Mouse (Mus musculus) left cerebral cortex, adult 8-10 months (tissue): ENCODE measurements around the gene Klf7. TPM values are rescaled to one million over a fixed set of nuclear protein-coding genes. Genes with fewer than 3 reads are reported as not detected.
"Not testable (repeated sequence)": the region's sequence is repeated elsewhere in the genome, so short reads cannot be mapped to it uniquely, and the experiment has no call there.

Experiments
- DNase-seq, 2 experiments: peaks; one replicate each; pipeline ENCODE4 v3.0.0; 2022; ENCODE audit warnings: low spot score in 2 of 2
- total RNA-seq, 4 experiments: library from RNA; stranded (reverse); gene quantifications; 2 replicates each; pipeline ENCODE4 v1.2.4; 2022

Gene Klf7
- total RNA-seq, result 10 to 100 TPM; 38.9 to 48.5 (median 42.0) TPM

DNA sequence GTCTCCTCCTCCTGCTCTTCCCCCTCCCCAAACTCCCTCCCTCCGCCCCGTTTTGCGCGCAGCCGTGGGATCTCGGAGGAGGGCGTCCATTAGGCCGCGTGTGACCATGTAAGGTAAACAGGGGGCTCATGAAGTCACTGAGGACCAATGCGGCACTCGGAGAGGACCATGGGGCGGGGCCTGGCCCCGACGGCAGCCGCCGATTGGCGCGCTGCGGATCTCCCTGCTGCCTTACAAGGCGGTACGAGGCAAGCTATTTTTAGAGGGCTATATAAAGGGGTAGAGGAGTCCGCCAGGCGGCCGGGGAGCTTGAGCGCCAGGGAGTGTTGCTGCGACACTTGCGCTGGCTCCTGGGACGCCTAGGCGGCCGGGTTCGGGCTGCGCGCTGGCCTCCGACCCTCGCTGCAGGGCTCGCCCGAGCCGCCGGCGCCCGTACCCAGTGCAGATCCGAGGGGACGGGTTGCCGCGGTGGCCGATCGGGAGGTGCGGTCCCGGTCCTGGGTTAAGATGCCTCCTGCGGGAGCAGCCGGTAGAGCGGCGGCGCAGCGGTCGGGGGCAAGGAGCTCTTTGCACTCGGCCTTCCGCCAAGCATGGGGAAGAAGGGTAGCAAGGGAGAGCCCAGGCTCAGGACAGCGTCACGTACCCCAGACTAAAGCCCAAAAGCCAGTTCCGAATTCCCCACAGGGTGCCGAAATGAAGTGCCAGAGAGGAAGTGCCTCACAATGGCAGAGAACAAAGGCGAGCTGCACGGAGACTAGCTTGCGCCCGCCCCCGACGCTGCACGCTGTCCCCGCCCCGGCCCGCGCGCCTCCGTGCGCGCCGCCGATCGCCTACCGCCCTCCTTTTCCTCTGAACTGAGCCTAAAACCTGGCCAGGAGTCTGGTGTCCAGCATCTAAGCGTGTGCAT, at the start of gene Klf7:
Klf7 (minus strand) TSS at position 724 of the 907 bp plus-strand sequence.
- peak; percentile 98 to 100 for DNase-seq

DNA sequence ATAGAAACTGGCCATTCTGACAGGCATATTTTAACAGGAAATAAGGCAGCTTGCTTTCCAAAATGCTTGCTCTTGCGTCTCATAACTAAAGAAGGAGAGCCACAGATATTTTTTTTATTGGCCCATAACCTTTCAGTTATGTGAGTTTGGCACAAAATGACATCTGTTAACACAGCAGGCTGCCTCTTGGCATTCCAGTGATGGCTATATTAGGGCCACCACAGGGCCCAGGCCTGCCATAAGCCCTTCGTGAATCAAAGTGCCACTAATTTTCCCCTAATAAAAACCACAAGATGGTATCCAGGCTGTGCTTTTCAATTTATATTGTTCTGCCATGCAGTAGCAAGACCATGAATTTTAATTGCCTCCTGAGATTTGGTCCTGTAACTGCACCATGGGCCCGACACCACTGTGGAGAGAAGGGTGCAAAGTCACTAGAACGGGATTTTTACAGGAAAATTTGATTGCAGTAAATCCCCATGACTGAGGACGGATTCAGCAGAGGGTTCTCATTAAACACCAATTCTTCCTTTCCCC, 42.5 kb upstream of the Klf7 start:
- DNase-seq, result no peak

DNA sequence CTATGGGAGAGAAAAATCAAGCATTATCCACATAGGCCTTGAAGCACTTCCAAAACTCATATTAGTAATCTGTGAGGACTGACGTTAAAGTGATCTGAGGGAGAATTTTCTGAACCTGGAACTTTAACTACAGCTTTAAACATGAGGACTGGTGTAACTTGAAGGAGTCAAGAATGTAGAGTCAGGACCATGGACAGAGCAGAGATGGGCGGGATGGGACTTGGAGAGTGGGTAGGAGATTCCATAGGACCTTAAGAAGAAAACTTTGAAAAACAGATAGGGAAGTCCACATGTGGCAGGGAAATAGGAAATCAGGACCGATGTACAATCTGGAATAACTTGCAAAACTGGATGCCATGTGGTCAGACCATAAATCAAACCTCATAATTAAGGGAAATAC, 36.7 kb upstream of the Klf7 start:
- DNase-seq, result no peak

DNA sequence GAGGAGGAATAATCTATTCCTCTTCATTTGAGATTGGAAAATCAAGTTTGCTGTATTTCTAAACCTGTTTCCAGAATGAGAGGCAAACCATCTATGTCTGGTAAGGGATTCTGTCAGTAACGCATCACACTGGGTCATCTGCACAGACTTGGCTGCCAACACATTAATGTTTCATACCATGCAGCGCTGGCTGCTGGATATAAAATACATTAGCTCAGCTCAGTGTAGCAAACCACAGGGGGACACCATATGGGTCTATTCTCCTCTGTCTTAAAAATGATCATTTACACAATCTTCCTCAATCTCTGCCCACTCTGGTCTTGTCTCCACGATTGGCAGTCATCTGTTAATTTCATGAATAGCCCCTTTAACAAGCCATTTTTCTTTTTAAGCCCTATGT, 27.1 kb upstream of the Klf7 start:
- no peak for DNase-seq

DNA sequence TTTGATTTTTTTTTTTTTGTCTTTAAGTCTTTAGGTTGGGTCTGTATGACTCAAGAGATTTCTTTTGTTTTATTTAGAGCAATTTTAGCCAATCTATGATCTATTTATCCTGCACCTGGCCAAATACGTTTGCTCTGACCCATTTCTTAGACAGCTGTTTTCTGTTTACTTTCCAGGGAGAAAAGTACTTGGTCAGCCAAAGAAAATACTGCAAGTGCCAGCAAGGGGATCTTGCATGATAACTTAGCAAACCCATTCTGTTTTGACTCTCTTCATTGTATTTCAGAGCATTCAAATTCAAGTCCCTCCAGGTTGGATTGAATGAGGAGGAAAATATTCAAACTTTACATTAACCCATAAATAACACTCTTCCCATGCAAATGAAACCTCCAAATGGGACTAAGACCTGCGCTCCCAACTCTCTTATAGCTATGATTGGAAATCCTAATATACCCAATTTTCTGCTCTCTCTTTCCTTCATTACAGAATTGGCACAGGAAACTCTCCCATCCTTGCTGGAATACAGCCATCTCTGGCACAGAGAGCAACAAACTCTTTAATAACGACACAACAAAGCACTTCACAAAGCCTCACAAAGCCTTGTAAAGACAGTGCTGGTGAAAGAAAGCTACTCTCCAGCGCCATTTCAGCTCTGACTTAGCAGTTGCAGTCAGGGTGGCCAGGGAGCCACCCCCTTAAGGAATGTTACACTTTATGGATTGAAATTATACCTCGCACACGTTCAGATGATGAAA, 20.8 kb upstream of the Klf7 start:
- no peak for DNase-seq

DNA sequence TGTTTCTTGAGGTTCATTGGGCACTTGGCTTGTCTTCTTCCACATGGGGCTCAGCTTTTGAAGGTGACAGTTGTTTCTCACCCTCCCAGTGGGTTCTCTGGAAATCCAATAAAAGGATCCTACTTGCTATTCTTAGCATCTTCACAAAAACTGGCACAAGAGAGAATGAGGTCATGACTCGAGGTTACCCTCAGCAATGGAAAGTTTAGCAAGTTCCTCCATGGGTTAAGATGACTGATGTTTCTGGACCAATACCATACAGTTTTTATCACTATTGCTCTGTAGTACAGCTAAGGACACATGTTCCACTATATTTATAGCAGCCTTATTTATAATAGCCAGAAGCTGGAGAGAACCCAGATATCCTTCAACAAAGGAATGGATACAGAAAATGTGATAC, 12.4 kb upstream of the Klf7 start:
- no peak for DNase-seq

DNA sequence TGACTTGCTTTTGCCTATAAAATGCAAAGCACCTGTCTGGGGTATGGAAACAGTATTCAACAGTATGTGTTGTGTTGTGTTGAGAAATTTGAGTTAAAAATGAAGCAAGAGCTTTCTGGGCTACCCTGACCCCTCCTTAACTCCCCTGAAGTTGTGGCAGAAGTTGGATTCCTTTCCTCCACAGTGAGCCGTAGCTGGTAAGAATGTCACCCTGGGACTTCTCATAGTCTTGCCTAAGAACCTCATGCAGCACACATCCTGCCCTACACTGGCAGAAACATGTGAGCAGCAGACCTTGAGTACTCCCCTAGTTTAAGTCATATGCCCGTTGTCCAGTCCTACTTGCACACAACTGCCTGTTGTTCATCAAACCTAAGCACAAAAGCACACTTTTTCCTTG, 4.7 kb upstream of the Klf7 start:
- DNase-seq, result no peak

DNA sequence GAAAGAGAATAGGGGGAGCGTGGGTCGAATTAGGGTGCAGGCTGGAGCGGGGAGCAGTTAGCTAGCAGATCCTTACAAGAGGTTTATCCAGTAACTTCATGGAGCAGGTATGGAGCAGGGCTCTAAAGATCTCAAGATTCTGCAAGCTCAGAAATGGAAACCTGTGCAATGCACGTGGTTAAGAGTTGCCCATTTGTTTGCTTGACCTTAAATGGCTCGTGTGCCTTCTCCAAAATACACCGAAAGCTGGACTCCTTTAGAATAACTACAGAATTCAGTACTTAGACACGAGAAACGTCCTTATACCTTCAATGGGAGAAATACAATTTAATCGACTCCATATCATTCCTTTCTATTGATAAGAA, 366 bp upstream of the Klf7 start:
- no peak for DNase-seq

DNA sequence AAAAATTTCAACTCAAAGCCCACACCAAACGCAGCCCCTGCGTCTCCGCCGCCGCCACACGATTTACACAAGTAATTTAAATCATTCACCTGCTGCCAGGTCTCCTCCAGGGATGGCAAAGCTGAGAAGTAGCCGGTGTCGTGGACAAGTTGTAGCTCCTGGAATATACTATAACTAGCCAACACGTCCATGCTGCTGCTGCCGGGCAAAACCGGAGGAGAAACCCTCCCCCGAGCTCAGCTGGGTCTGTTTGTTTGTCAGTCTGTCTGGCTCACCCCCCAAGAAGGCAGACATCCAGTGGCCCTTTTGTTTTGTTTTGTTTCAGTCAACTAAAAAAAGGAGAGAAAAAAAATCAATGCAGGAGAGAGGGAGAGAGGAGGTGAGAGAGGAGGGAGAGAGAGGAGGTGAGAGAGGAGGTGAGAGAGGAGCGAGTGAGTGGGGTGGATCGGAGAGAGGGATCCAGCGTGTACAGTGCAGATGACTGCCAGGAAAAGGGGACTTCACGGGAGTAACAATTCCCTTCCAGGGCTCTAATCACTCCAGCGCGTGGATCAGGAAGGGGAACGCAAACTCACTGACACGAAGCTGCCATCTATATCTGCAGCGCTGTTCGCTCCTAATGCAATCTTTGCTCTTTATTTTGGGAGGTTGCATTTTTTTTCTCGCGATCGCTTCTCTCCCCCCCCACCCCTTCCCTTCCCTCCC, 1.1 kb downstream of the Klf7 start:
- DNase-seq, result peak; percentile 59 to 61

DNA sequence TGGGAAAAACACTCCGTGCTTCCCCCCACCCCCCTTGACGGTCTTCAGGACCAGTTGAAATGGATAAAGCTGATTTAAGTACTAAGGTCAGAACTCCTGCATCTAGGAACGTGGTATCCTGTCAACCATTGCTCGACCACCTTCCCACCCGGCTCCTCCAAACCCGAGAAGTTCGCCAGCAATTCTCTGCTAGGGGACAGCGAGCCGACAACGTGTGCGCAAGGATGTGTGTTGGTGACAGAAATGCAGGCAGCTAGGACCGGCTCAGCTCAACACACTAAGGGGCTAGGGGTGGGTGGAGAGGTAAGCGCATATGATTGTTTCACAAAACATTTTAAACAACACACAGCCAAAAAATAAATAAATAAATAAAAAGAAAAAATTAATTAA, 1.7 kb downstream of the Klf7 start:
- DNase-seq, result peak; percentile 36 to 49

DNA sequence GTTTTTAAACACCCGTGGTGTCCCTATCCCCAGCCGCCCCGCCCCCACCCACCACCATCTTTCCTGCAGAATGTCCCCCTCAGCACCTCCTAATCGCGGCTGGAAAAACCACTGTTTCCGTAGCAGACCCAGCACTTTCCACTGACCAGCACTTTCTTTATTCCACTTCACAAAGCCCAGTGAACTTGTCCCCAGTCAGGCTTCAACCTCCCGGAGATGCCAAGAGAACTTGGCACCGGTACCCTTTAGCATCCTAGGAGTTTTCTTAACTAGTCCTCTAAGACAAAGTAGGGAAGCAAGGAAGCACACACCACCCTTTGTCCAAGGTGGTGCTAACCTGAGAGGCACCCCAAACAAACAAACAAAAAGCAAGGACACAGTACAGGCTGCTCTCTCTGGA, 2.2 kb downstream of the Klf7 start:
- DNase-seq, result no peak

DNA sequence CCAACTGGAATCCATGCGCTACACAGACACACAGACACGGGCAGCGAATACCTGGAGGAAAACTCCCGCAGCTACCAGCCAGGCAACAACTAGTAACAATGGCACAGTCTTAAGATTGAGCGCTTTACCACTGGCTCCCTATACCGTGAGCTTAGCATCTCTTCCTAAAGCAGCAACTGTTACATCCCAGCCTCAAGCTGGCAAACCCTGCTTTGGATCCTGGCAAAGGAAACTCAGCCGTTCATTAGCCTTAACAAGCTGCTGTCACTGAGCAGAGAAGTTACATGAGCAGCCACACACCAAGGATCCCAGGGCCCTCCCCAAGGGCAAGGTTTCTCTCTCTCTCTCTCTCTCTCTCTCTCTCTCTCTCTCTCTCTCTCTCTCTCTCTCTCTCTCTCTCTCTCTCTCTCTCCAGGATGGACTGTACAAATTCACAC, 2.7 kb downstream of the Klf7 start:
- DNase-seq, result peak; percentile 42 to 49

DNA sequence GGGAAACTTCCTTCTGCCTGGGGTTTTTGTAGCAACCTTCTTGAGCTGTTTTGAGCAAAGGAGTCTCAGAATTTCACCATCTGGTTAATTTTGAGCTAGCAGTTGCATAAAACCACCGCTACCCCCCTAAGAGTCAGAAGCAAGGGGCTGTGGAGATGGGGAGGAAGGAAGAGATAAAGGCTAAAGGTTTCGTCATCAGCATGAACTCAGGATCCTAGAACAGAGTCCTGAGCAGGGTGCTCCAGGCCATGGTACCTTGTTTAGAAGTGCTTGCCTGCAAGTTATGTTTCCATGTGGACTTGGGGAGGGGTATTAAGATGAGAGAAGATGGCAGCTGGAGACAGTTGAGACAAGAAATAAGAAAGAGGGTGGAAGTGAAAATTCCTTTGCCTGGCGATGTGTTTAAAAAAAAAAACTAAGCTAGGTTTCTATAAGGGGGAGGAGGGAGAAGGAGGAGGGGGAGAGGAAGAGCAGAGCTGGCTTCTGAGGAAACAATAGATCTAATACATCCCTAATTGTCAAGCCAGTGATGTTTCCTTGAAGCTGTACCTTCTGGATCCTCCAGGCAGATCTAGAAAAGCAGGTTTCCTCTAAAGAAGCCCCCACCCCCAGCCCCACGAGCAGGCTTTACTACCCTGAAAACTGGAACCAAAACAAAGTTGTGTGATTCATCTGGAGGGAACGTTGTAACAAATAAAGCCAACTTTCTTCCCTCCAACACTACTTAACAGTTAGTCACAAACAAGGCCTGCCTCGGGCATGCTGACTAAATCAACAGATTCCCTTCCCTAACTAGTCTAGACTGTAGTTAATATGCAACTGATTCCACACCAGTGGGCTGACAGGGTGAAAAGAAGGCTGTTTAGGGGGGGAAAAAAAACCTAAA, 3.6 kb downstream of the Klf7 start:
- DNase-seq, result no peak

DNA sequence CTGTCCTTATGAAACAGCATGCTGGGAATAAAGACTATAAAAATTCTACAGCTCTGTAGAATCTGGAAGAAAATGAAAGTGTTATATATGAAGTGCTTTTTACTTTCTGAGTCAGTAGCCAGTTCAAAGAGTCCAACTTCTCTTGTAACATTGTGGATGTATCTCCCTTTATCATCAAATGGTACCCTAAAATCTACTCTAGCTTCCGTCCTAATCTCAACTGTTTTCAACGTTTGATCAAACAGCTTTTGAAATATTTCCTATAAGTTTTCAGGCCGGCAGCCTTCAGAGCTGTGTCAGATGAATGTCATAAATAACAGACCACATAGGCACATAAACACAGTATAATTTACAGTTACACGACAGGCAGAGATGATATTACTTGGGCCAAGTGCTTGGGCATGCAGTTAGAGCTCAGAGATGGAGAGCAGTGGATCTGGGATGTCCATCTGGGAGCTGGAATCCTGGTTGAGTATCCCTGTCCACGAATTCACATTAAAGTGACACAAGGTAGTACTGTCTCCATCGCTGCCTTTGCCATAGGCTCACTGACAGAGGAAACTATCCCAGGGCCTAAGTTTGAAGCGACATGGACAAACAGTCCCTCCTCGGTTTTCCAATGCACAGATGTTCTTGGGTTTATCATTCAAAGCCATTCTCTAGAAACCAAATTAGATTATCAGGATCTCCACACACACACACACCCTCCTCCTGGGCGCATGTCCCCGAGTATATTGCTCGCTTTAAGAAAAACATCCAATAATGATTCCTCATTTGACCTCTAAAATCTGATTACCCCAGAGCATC, 4.4 kb downstream of the Klf7 start:
- DNase-seq, result no peak

DNA sequence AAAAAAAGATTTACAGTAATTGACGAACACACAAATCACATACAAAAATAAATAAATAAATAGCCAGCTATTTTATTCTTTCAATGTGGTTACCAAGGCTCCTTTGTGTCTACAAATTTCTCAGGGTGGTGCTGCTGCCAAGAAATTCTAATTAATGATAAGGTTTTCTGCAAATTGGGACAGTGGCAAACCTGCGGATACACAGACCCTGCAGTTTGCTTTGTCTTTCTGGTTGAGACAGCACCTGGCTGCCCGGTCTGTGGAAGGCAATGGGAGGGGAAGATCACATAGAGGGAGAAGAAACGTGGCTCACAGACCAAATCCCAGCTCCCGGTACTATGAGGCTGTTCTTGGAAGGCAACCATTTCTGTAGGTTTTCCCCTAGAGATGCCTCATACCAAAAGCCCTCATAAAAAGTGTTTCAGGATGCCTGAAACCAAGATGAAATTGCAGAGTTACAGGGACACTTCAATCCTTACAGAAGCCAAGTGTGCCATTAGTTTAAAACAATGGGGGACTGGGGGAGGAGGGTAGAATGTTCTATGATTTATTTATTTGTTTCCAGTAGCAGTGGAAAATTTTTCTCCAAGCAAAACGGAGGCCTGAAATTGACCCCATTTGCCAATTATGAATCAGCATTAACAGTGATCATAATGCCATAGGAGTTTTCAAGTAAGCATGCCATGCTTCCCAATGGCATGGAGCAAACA, 5.2 kb downstream of the Klf7 start:
- no peak for DNase-seq

DNA sequence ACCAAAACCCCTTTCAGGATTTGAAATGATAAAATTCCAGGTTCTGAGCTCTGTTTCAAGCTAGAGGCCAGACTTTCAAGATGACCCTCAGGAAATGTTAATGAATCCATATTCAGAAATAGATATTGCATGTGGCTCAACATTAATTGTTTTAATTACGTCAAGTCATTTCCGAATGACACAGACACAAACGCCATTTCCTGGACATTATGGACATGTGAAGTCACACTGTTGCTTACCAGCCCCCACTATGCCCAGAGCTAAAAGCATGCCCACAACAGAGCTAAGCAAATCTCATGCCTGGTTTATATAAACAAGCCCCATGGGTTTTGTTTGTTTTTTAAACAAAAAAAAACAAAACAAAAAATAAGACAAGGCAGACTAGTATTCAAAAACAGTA, 7.5 kb downstream of the Klf7 start:
- DNase-seq, result no peak

DNA sequence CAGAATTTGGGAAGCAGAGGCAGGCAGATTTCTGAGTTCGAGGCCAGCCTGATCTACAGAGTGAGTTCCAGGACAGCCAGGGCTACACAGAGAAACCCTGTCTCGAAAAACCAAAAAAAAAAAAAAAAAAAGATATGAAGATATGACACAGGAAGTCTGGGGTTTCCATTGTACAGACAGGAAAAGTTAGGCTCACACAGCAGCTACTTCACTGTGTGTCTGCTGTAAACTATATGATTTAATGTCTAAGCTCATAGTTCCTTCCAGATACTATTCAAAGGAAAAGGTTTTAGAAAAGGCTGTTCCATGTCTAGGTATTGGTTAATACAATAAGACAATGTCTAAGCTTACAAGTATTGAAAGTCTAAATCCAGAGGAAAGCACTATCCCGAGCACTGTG, 13.4 kb downstream of the Klf7 start:
- not testable (repeated sequence) for DNase-seq

DNA sequence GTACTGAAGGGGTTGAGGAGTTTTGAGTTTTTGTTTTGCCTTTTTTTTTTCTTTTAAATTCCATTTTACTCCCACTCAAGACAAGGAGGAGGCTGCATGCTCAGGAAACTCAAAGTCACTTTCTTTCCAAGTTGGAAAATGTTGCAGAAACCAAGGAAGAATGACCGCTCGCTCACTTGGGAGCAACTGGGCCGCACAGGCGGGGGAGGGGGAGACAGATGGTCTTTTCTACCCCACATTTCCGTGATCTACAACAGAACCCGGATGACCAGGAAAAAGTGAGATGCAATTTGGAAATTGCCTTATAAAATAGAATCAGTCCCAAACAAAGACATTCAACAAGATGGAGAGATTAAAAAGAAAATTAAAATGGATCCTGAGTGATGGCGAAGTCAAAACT, 14.6 kb downstream of the Klf7 start:
- no peak for DNase-seq

DNA sequence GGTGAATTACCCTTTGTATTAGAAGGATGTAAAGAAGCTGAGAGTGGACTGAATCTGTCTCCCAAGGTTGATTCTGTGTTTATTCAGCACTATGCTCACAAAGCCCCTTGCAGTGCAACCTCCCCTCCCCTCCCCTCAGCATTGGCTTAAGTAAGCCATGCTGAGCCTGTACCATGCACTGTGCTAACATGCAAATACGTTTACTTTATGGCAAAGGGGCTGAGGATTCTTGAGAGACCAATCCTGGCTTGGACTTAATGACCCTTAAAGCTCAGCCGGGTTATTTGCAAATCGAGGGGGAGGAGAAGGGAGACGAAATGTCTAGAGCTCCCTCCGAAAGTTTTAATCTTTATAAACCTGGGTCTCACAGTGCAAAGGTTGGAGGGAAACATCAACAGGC, 16.0 kb downstream of the Klf7 start:
- DNase-seq, result no peak
